9 mouse cellular contexts compared by ENCODE assay signal in genomic region chr16:72215360-72216013, GRCm38 (mm10).
DNase-seq lines count a peak whose midpoint lies in the region; ATAC-seq and TF ChIP-seq lines count a peak whose summit lies in the region.
"Had no signal": no experiment of that assay in that cellular context is flagged by ENCODE, and none has a peak within 500 bp of the region (broad histone marks: within the 10 kb centered on the region; RNA-seq: fewer than 3 reads in every experiment).

No protein-coding gene starts in this region.

- H3K4me3 ChIP-seq in forebrain, postnatal 0 days (ENCODE audit: low read depth, low read length), result peak overlapping the region; percentile 19
- no peak overlapping the region for H3K4me3 ChIP-seq in intestine, postnatal 0 days (ENCODE audit: low read depth, low read length)
- H3K4me3 ChIP-seq in midbrain, embryonic 15.5 days, result peak overlapping the region; percentile 33
- H3K4me3 ChIP-seq: liver, embryonic 15.5 days had no signal

- no peaks in the 10 kb centered on the region for H3K36me3 ChIP-seq in forebrain, postnatal 0 days (ENCODE audit: insufficient read depth)
- no peaks in the 10 kb centered on the region for H3K36me3 ChIP-seq in intestine, postnatal 0 days (ENCODE audit: control insufficient read depth, insufficient read depth)
- H3K36me3 ChIP-seq in midbrain, embryonic 15.5 days (replicated peaks), result no peaks in the 10 kb centered on the region
- H3K36me3 ChIP-seq: liver, embryonic 15.5 days had no signal

- H3K9ac ChIP-seq in forebrain, postnatal 0 days, result peak overlapping the region; percentile 42; the same call in 1 of the 2 replicates
- H3K9ac ChIP-seq in intestine, postnatal 0 days (ENCODE audit: low read depth, low read length), result no peak overlapping the region
- peak overlapping the region; percentile 37; the same call in 1 of the 2 replicates for H3K9ac ChIP-seq in midbrain, embryonic 15.5 days
- H3K9ac ChIP-seq: liver, embryonic 15.5 days had no signal

- H3K27ac ChIP-seq in forebrain, postnatal 0 days (ENCODE audit: low read depth, low read length), result no peak overlapping the region
- H3K27ac ChIP-seq in intestine, postnatal 0 days (ENCODE audit: low read depth, low read length), result no peak overlapping the region
- peak overlapping the region; percentile 75 for H3K27ac ChIP-seq in midbrain, embryonic 15.5 days
- H3K27ac ChIP-seq: liver, embryonic 15.5 days had no signal

- intact Hi-C loops in left cerebral cortex, postnatal 25 days (cut with DNase I), result loop anchor here (2.0 to 10.0 kb wide), 4 partner anchors 399 to 969 kb away; no protein-coding TSS in a partner anchor

- H3K4me2 ChIP-seq in forebrain, postnatal 0 days (ENCODE audit: low read depth), result peak overlapping the region; percentile 38
- no peak overlapping the region for H3K4me2 ChIP-seq in intestine, postnatal 0 days (replicated peaks; ENCODE audit: low read depth)
- H3K4me2 ChIP-seq in midbrain, embryonic 15.5 days, result peak overlapping the region; percentile 52
- H3K4me2 ChIP-seq: liver, embryonic 15.5 days had no signal

- no peaks in the 10 kb centered on the region for H3K4me1 ChIP-seq in forebrain, postnatal 0 days (ENCODE audit: insufficient read depth)
- no peaks in the 10 kb centered on the region for H3K4me1 ChIP-seq in intestine, postnatal 0 days (replicated peaks; ENCODE audit: control insufficient read depth, insufficient read depth, low read length)
- H3K4me1 ChIP-seq in midbrain, embryonic 15.5 days, result peaks cover 7% of the 10 kb centered on the region
- H3K4me1 ChIP-seq: liver, embryonic 15.5 days had no signal

- TF ChIP-seq CTCF in forebrain, postnatal 0 days (IDR thresholded peaks at IDR 0.05; ENCODE audit: low read depth), result peak; percentile 79
- TF ChIP-seq CTCF in intestine, postnatal 0 days (IDR thresholded peaks at IDR 0.05; ENCODE audit: low read depth), result peak; percentile 73

- peak; percentile 4 for DNase-seq in cerebellum, adult 8-10 months
- DNase-seq in cerebellum, adult 11-12 months, result no peak
- DNase-seq in c-Kit-positive CD71-negative TER-119-negative erythroid progenitor cells, embryonic 14.5 days (ENCODE audit: low read depth), result peak; percentile 18
- DNase-seq in forebrain, postnatal 0 days, result peak; percentile 91
- peak; percentile 71 to 84 for DNase-seq in left cerebral cortex, postnatal 25 days (ENCODE audit: low spot score in 2 of 2)
- peak; percentile 4 for DNase-seq in testis, postnatal 14 days (ENCODE audit: low spot score)

- H3K9me3 ChIP-seq in forebrain, postnatal 0 days (ENCODE audit: low read length), result no peaks in the 10 kb centered on the region
- no peaks in the 10 kb centered on the region for H3K9me3 ChIP-seq in intestine, postnatal 0 days (ENCODE audit: control insufficient read depth)
- no peaks in the 10 kb centered on the region for H3K9me3 ChIP-seq in midbrain, embryonic 15.5 days
- H3K9me3 ChIP-seq: liver, embryonic 15.5 days had no signal

- peak; percentile 59 for ATAC-seq in forebrain, postnatal 0 days
- no peak for ATAC-seq in intestine, postnatal 0 days
- peak; percentile 62 for ATAC-seq in midbrain, embryonic 15.5 days (replicated peaks)

- WGBS in forebrain, postnatal 0 days, result 36% methylated on average over 15 of the region's 15 CpGs
- 43% methylated on average over 15 of the region's 15 CpGs for WGBS in intestine, postnatal 0 days
- WGBS in midbrain, embryonic 15.5 days, result 25% methylated on average over 15 of the region's 15 CpGs

- no peaks in the 10 kb centered on the region for H3K27me3 ChIP-seq in forebrain, postnatal 0 days (ENCODE audit: insufficient read depth, low read length)
- H3K27me3 ChIP-seq in intestine, postnatal 0 days (replicated peaks; ENCODE audit: control insufficient read depth, insufficient read depth, low read length), result no peaks in the 10 kb centered on the region
- no peaks in the 10 kb centered on the region for H3K27me3 ChIP-seq in midbrain, embryonic 15.5 days (replicated peaks)
- H3K27me3 ChIP-seq: liver, embryonic 15.5 days had no signal
